In genomic region chr8:125984140-125984539, GRCm38 (mm10) we compare ENCODE assay signal across 24 mouse cellular contexts. TPM values are rescaled to one million over a fixed set of nuclear protein-coding genes. Genes with fewer than 3 reads are reported as not detected.
DNase-seq lines count a peak whose midpoint lies in the region; TF ChIP-seq lines count a peak whose summit lies in the region.
"Had no signal": no experiment of that assay in that cellular context is flagged by ENCODE, and none has a peak within 500 bp of the region (broad histone marks: within the 10 kb centered on the region; RNA-seq: fewer than 3 reads in every experiment).

No protein-coding gene starts in this region.

- peak; percentile 76 for DNase-seq in liver, adult 2 months (ENCODE audit: extremely low read depth, low read depth, low spot score)
- no peak for DNase-seq in liver
- peak; percentile 5 for DNase-seq in adipocyte (ENCODE audit: low spot score)
- peak; percentile 52 for DNase-seq in gonadal fat pad, adult 2 months (ENCODE audit: low read depth)
- DNase-seq in layer of hippocampus, postnatal 10 days (ENCODE audit: low spot score in 2 of 2): no peak
- DNase-seq in urinary bladder, postnatal 25 days (ENCODE audit: low spot score): no peak
- DNase-seq: adrenal gland, adult 2 months; adrenal gland, adult 8-10 months; adrenal gland, postnatal 10 days; adrenal gland, postnatal 14 days; adrenal gland, postnatal 25 days; adrenal gland, postnatal 36 days; B cell, adult 2 months; cerebellum, adult 11 months; cerebellum, adult 11-12 months; cerebellum, adult 18-20 months; cerebellum, adult 2 months had no signal

- no peaks in the 10 kb centered on the region for H3K79me2 ChIP-seq in liver, adult 2 months (ENCODE audit: control insufficient read depth, insufficient read depth, low read length)

- H3K4me1 ChIP-seq in liver, adult 2 months (ENCODE audit: control insufficient read depth, insufficient read depth, low read length): peaks cover 2% of the 10 kb centered on the region

- H3K27me3 ChIP-seq in liver, adult 2 months (ENCODE audit: control insufficient read depth, insufficient read depth, low read length): no peaks in the 10 kb centered on the region
- H3K27me3 ChIP-seq: Patski had no signal

- no peaks in the 10 kb centered on the region for H3K36me3 ChIP-seq in liver, adult 2 months (ENCODE audit: control insufficient read depth, insufficient read depth, low read length)
- H3K36me3 ChIP-seq: G1E had no signal

- H3K9ac ChIP-seq in liver, adult 2 months (ENCODE audit: low read depth, low read length): no peak overlapping the region

- TF ChIP-seq CTCF in liver, adult 2 months (IDR thresholded peaks at IDR 0.05; ENCODE audit: low read depth, low read length): no peak

- H3K4me3 ChIP-seq in liver, adult 2 months (ENCODE audit: insufficient read depth, low read depth, low read length): no peak overlapping the region

- no peak for TF ChIP-seq POLR2A in liver, adult 2 months (IDR thresholded peaks at IDR 0.05; ENCODE audit: extremely low read depth, insufficient read depth, low read length)

- WGBS in liver, adult 2 months: 44% methylated on average over 4 of the region's 4 CpGs

- no peak overlapping the region for H3K27ac ChIP-seq in liver, adult 2 months (replicated peaks; ENCODE audit: insufficient read depth, low read depth, low read length)

RNA-seq across cellular contexts. Expression of gene Kcnk1, which starts 10.8 kb away (rescaled TPM):
- total RNA-seq in liver, adult 2 months (2014; rRNA removed): 0.20 and 0.28 TPM in 2 replicates
- polyA plus RNA-seq in liver, adult 2 months (2012; rRNA removed): 0.11 and 0.17 TPM in 2 replicates
- 284 and 319 TPM in 2 replicates for polyA plus RNA-seq in gonadal fat pad, adult 2 months (2012; rRNA removed)
- total RNA-seq in layer of hippocampus, postnatal 10 days (2021): 10 to 100 TPM; 62.5 to 67.6 TPM
- total RNA-seq: CH12.LX, MEL had no signal
- polyA plus RNA-seq: activated CD4-positive, CD25-positive, alpha-beta regulatory T cell, adult 4 months; C2C12; CD4-positive, CD25-positive, alpha-beta regulatory T cell, adult 4 months; G1E had no signal

Comparison
In these comparisons a context has a peak if more than half of its experiments do, and no peak if none do; other contexts are left out.
1. DNase-seq: peak in liver, adult 2 months (single experiment), adipocyte (single experiment) and gonadal fat pad, adult 2 months (single experiment); none in liver (single experiment), layer of hippocampus, postnatal 10 days (0 of 2) and urinary bladder, postnatal 25 days (single experiment).
2. RNA of gene Kcnk1, which starts 10.8 kb away (total RNA-seq): 62.5 to 67.6 TPM in layer of hippocampus, postnatal 10 days; 0.20 to 0.28 TPM in liver, adult 2 months; every median in the first group is over 10 times any median in the second.